Mouse (Mus musculus): Measurements from ENCODE around the gene Morc3.

Morc3 gene

GRCm38 (mm10) chr16:93831627-93832395 is at the start of gene Morc3:
Gene Morc3 (plus strand): TSS chr16:93832121.
- in situ Hi-C loops (cut with MboI): loop anchor here (10.0 kb wide), 1 partner anchor 53 kb away; the partner anchor contains the start of gene Chaf1b

GRCm38 (mm10) chr16:93784175-93784574 is 47.7 kb upstream of the Morc3 start:
- in situ Hi-C loops (cut with MboI): no loop called here

GRCm38 (mm10) chr16:93785805-93786204 is 46.1 kb upstream of the Morc3 start:
- in situ Hi-C loops (cut with MboI): no loop called here

GRCm38 (mm10) chr16:93788388-93788787 is 43.5 kb upstream of the Morc3 start:
- in situ Hi-C loops (cut with MboI): no loop called here

- in situ Hi-C loops (cut with MboI): no loop called here
These were observed 43.0 kb upstream of the Morc3 start for GRCm38 (mm10) chr16:93788881-93789280.

GRCm38 (mm10) chr16:93789971-93790755 is 41.8 kb upstream of the Morc3 start:
- in situ Hi-C loops (cut with MboI): no loop called here

- in situ Hi-C loops (cut with MboI): no loop called here
These were observed 38.8 kb upstream of the Morc3 start for GRCm38 (mm10) chr16:93792981-93793630.

GRCm38 (mm10) chr16:93794845-93795244 is 37.1 kb upstream of the Morc3 start:
- in situ Hi-C loops (cut with MboI): no loop called here

- in situ Hi-C loops (cut with MboI): no loop called here
These were observed 36.5 kb upstream of the Morc3 start for GRCm38 (mm10) chr16:93795391-93795790.

- in situ Hi-C loops (cut with MboI): no loop called here
These were observed 34.7 kb upstream of the Morc3 start for GRCm38 (mm10) chr16:93797021-93797840.

GRCm38 (mm10) chr16:93797841-93798492 is 34.0 kb upstream of the Morc3 start:
- in situ Hi-C loops (cut with MboI): no loop called here

- in situ Hi-C loops (cut with MboI): no loop called here
These were observed 33.3 kb upstream of the Morc3 start for GRCm38 (mm10) chr16:93798623-93799022.

GRCm38 (mm10) chr16:93799071-93799470 is 32.9 kb upstream of the Morc3 start:
- in situ Hi-C loops (cut with MboI): no loop called here

- in situ Hi-C loops (cut with MboI): no loop called here
These were observed 32.0 kb upstream of the Morc3 start for GRCm38 (mm10) chr16:93799936-93800335.

GRCm38 (mm10) chr16:93807167-93807566 is 24.8 kb upstream of the Morc3 start:
- in situ Hi-C loops (cut with MboI): no loop called here

- in situ Hi-C loops (cut with MboI): no loop called here
These were observed 23.9 kb upstream of the Morc3 start for GRCm38 (mm10) chr16:93807961-93808554.

GRCm38 (mm10) chr16:93815856-93816736 is 15.8 kb upstream of the Morc3 start:
- in situ Hi-C loops (cut with MboI): no loop called here

- in situ Hi-C loops (cut with MboI): no loop called here
These were observed 15.1 kb upstream of the Morc3 start for GRCm38 (mm10) chr16:93816861-93817260.

- in situ Hi-C loops (cut with MboI): no loop called here
These were observed 14.6 kb upstream of the Morc3 start for GRCm38 (mm10) chr16:93817371-93817770.

Data from mature B cell (primary cell).